Comparison of ENCODE assay signal across 8 mouse cellular contexts in genomic region chr14:55089199-55089947, GRCm38 (mm10). TPM values are rescaled to one million over a fixed set of nuclear protein-coding genes. Genes with fewer than 3 reads are reported as not detected.
DNase-seq lines count a peak whose midpoint lies in the region; ATAC-seq and TF ChIP-seq lines count a peak whose summit lies in the region.

No protein-coding gene starts in this region.

- H3K4me1 ChIP-seq in kidney, adult 2 months (ENCODE audit: control insufficient read depth, insufficient read depth, low read length) = peaks cover 10% of the 10 kb centered on the region
- H3K4me1 ChIP-seq in E14TG2a.4 (replicated peaks; ENCODE audit: low read depth, low read length) = peaks cover 88% of the 10 kb centered on the region
- H3K4me1 ChIP-seq in hindbrain, postnatal 0 days (ENCODE audit: insufficient read depth, low read length) = peaks cover 24% of the 10 kb centered on the region

- 72% methylated on average over 13 of the region's 13 CpGs for WGBS in kidney, adult 2 months
- WGBS in hindbrain, postnatal 0 days = 37% methylated on average over 13 of the region's 13 CpGs

- TF ChIP-seq POLR2A in kidney, adult 2 months (IDR thresholded peaks at IDR 0.05; ENCODE audit: low read depth, low read length) = no peak

- peak overlapping the region; percentile 28; the same call in 1 of the 2 replicates for H3K27ac ChIP-seq in kidney, adult 2 months (ENCODE audit: insufficient read depth, low read depth, low read length)
- peak overlapping the region; percentile 41; the same call in 1 of the 2 replicates for H3K27ac ChIP-seq in hindbrain, postnatal 0 days

- H3K9ac ChIP-seq in hindbrain, postnatal 0 days (replicated peaks; ENCODE audit: low read length) = no peak overlapping the region

- no peaks in the 10 kb centered on the region for H3K9me3 ChIP-seq in E14TG2a.4 (ENCODE audit: low read length)
- no peaks in the 10 kb centered on the region for H3K9me3 ChIP-seq in hindbrain, postnatal 0 days (ENCODE audit: low read length)

- H3K36me3 ChIP-seq in kidney, adult 2 months (ENCODE audit: control insufficient read depth, insufficient read depth, low read length) = no peaks in the 10 kb centered on the region
- H3K36me3 ChIP-seq in E14TG2a.4 (ENCODE audit: insufficient read depth, low read length) = peaks cover 14% of the 10 kb centered on the region; the same call in 1 of the 2 replicates
- H3K36me3 ChIP-seq in hindbrain, postnatal 0 days (ENCODE audit: insufficient read depth, low read length) = no peaks in the 10 kb centered on the region

- peak; percentile 37 for DNase-seq in kidney, adult 2 months
- no peak for DNase-seq in kidney, adult 8-10 months
- DNase-seq in ZHBTc4 (ENCODE audit: low read depth, low spot score) = peak; percentile 80
- DNase-seq in hindbrain, postnatal 0 days (ENCODE audit: low spot score) = peak; percentile 69
- DNase-seq in ovary, postnatal 14 days (ENCODE audit: low spot score) = no peak
- no peak for DNase-seq in natural killer cell, adult 2 months (ENCODE audit: low spot score in 2 of 2)
- DNase-seq in spleen, postnatal 36 days (ENCODE audit: low spot score in 2 of 2) = no peak

- no peak overlapping the region for H3K4me3 ChIP-seq in kidney, adult 2 months (ENCODE audit: insufficient read depth, low read depth, low read length)
- 0 out of 2 replicates have a peak overlapping the region, but pooled peaks have one; percentile 94 for H3K4me3 ChIP-seq in E14TG2a.4 (replicated peaks; ENCODE audit: low read length)
- peak overlapping the region; percentile 62 for H3K4me3 ChIP-seq in hindbrain, postnatal 0 days (ENCODE audit: low read length)

- no peak for ATAC-seq in hindbrain, postnatal 0 days

- TF ChIP-seq CTCF in kidney, adult 2 months (conservative IDR thresholded peaks at IDR 0.05; ENCODE audit: insufficient read depth, insufficient read length, low read depth, low read length) = no peak
- no peak for TF ChIP-seq CTCF in E14TG2a.4 (conservative IDR thresholded peaks at IDR 0.05; ENCODE audit: low read length)
- no peak for TF ChIP-seq CTCF in hindbrain, postnatal 0 days (IDR thresholded peaks at IDR 0.05; ENCODE audit: low read depth)

- peak overlapping the region; percentile 63 for H3K4me2 ChIP-seq in hindbrain, postnatal 0 days (ENCODE audit: low read depth, low read length)

- H3K27me3 ChIP-seq in kidney, adult 2 months (replicated peaks; ENCODE audit: control insufficient read depth, insufficient read depth, low read length) = no peaks in the 10 kb centered on the region
- H3K27me3 ChIP-seq in E14TG2a.4 (ENCODE audit: insufficient read depth, low read length) = no peaks in the 10 kb centered on the region
- H3K27me3 ChIP-seq in hindbrain, postnatal 0 days (ENCODE audit: insufficient read depth, low read length) = no peaks in the 10 kb centered on the region

RNA-seq across cellular contexts. Expression of gene Zfhx2, which starts 2.8 kb away (rescaled TPM):
- 2.1 TPM in 2 replicates for polyA plus RNA-seq in kidney, adult 2 months (2012; rRNA removed)
- total RNA-seq in hindbrain, postnatal 0 days (2014; rRNA removed) = 10.7 and 10.9 TPM in 2 replicates
- polyA plus RNA-seq in hindbrain, postnatal 0 days (2015; fragmentation: Nextera tagmentation; extraction: Ambion mirVana) = 8.1 and 8.4 TPM in 2 replicates

RNA-seq across cellular contexts. Expression of gene Thtpa, which starts 5.2 kb away (rescaled TPM):
- 12.1 and 13.8 TPM in 2 replicates for polyA plus RNA-seq in kidney, adult 2 months (2012; rRNA removed)
- 37.7 and 44.1 TPM in 2 replicates for total RNA-seq in hindbrain, postnatal 0 days (2014; rRNA removed)
- polyA plus RNA-seq in hindbrain, postnatal 0 days (2015; fragmentation: Nextera tagmentation; extraction: Ambion mirVana) = 31.8 and 32.8 TPM in 2 replicates

RNA-seq across cellular contexts. Expression of gene Ap1g2, which starts 17.0 kb away (rescaled TPM):
- polyA plus RNA-seq in kidney, adult 2 months (2012; rRNA removed) = 28.2 and 29.6 TPM in 2 replicates
- total RNA-seq in hindbrain, postnatal 0 days (2014; rRNA removed) = 5.7 and 6.5 TPM in 2 replicates
- 5.9 and 6.1 TPM in 2 replicates for polyA plus RNA-seq in hindbrain, postnatal 0 days (2015; fragmentation: Nextera tagmentation; extraction: Ambion mirVana)

RNA-seq across cellular contexts. Expression of gene Jph4, which starts 27.4 kb away (rescaled TPM):
- 0.19 and 0.25 TPM in 2 replicates for polyA plus RNA-seq in kidney, adult 2 months (2012; rRNA removed)
- total RNA-seq in hindbrain, postnatal 0 days (2014; rRNA removed) = 124 and 126 TPM in 2 replicates
- polyA plus RNA-seq in hindbrain, postnatal 0 days (2015; fragmentation: Nextera tagmentation; extraction: Ambion mirVana) = 28.3 and 29.4 TPM in 2 replicates

Comparison
In these comparisons a context has a peak if more than half of its experiments do, and no peak if none do; other contexts are left out.
1. DNase-seq: peak in kidney, adult 2 months (single experiment), ZHBTc4 (single experiment) and hindbrain, postnatal 0 days (single experiment); none in kidney, adult 8-10 months (0 of 2), ovary, postnatal 14 days (single experiment), natural killer cell, adult 2 months (0 of 2) and spleen, postnatal 36 days (0 of 2).